Mouse (Mus musculus) liver, postnatal 0 days (tissue): Measurements from ENCODE around the gene Sympk.

Experiments used
- CTCF ChIP-seq: sonication (generic); IDR thresholded peaks from 2 replicates; pipeline ENCODE4 v1.5.1; 2016; ENCODE audit warnings: antibody characterized with exemption, low read depth
- EP300 ChIP-seq: IDR thresholded peaks from 2 replicates; pipeline ENCODE4 v1.6.1; 2016; ENCODE audit warnings: antibody characterized with exemption, low read depth, mild to moderate bottlenecking

DNA sequence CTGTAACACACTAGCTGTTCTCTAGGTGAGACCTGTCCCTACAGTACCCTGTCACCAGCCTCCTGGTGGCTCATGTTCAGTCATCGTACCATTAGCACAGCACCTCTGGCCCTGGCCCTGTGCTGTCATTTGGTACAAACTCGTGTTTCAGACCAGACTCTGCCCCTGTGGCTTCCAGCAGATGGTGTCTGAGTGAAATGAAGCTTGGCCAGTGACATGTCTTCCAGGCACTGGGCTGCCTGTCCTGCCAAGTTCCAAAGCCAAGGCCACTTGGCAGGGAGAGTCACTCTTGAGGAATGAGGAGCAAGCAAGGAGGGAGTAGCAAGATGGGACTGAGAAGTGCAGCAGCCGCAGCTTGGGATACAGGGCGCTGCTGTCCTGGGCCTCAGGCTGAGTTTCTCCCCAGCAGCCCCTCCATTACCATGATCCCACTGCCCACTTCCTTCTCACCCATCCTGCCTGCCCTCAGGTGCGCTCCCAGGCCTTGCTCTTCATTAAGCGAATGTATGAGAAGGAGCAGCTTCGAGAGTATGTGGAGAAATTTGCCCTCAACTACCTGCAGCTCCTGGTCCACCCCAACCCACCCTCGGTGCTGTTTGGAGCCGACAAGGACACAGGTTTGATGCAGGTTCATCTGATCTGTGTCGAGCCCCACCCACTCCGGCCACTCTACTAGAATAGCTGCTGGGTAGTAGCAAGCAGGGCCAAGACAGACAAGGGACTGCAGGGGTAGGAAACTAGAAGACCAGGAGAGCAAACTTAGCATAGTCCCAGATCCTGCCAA is 22.3 kb downstream of the Sympk start:
- TF ChIP-seq CTCF (no peak), EP300 (no peak)
